Mouse (Mus musculus) CD4-positive, CD25-positive, alpha-beta regulatory T cell, adult 2 months (primary cell): ENCODE measurements at regions not wholly inside any gene's neighbourhood (a gene's known extent, or its start where the extent isn't known, plus 50 kb on each side); places are given as distances from the start of the nearest gene placed in this dataset.
A peak's percentile ranks its signal among the peaks of the same experiment; 100 is the strongest.

Source experiments
- DNase-seq: peaks from one replicate; pipeline ENCODE4 v3.0.0-alpha.2; 2012; ENCODE audit warnings: low read depth, low spot score

- DNase-seq: no peak
These were observed 60.6 kb upstream of the Tas2r134 start for GRCm38 (mm10) chr2:51566554-51567246.

- DNase-seq: no peak
These were observed 63.4 kb upstream of the Tas2r134 start for GRCm38 (mm10) chr2:51563881-51564280.

DNA sequence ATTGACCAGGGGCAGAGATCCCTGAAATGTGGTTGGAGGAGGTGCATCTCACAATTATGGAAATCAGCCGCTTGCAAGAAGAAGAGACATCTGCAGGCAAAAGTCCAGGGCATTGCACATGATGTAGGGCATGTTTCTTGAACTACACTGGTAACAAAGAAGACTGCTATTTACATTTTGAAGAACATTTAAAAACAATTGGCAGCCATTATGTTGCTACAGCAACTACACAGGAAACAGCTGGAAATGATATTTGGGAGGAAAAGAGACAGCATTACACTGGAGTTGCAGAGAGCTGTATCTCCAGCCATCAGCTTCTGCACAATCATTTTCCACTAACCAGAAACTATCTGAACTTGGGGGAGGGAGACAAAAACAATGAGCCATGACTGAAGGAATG, 64.1 kb upstream of the Tas2r134 start:
- DNase-seq: no peak

GRCm38 (mm10) chr2:51550863-51551262, 76.4 kb upstream of the Tas2r134 start:
- DNase-seq: no peak

DNA sequence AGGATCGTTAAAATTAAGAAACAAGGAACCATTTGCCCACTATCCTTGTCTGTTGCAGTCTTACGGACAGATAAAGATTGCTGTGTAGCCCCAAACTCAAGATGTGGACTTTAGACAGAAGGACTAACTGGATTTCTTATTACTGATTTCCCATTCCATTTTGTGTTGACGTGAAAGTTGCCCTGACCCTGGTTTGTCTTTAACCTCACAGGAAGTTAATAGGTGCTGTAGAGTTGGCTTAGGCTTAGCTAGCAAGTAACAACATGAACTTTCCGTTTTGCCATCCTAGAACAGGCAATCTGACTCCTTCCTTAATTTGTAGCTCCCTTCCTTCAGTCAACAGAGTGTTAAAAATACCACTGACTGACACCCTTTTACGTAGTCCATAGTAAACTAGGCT, 78.2 kb upstream of the Tas2r134 start:
- DNase-seq: no peak

DNA sequence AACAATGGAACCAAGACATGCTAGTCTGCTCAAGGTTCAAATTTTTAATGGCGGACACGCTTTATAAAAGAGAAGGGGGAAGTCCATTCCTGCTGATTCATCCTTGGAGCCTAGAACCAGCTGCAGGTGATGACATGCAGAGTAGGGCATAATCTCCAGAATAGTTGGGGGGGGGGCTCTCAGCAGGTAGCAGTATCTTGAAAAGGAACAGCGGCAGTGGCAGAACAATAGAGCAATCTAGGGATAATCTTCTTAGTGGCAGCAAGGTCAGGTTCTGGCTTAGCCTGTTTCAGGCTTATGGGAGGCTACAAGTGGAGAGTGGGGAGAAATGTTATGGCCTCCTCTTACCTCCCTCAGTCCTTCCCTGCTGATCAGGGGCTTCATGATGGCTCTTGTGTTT, 81.1 kb upstream of the Tas2r134 start:
- no peak for DNase-seq

DNA sequence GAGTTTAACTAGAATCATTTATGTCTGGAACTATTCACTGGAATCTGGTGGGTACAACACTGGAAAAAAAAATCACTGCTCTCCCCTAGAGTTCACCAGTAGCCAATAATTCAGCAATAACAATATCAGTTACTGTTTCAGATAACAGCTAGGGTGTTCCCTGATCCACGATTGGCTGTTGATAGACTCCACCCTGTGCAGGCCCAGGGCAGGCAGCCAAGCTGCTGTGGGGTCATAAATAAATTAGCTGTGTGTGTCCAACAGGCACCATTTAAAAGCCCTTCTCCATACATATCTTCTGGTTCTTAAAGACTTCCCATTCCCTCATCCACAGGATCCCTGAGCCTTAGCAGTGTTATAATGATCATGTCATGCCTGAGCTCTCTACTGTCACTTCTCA, 83.4 kb upstream of the Tas2r134 start:
- no peak for DNase-seq

GRCm38 (mm10) chr2:51542272-51542671, 85.0 kb upstream of the Tas2r134 start:
- peak; percentile 5 for DNase-seq

DNA sequence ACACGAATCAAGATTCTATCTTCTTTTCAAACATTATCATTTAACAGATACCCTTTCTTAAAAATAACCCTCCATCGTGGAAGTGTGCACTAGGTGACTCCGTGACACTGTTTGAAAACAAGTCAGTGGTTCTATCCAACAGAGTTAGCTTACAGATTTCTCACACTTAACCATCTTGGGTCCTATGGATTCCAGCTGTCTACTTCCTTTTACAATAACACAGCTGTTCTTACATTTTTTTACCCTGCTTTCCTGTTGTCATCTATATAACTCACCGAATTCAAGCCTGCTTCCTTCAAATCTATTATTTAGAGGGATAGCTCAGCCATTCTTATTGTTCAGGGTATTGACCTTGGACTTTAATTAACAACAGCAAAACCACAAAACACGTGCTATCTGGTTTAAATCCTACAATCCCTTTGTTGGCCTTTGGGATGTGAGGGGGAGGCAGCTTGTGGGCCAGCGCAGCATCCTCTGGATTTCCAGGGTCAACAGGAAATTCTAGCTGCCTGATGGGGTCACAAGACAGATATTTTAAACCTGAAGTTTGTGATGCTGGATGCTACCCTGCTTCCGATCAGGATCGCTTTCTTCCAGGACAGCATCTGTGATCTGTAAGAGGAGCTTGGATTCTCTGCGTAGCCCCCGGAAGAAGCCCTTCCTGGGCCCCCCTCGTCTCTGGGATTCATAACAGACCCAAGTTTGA, 94.4 kb upstream of the Tas2r134 start:
- no peak for DNase-seq

- DNase-seq: no peak
These were observed 96.0 kb upstream of the Tas2r134 start for GRCm38 (mm10) chr2:51531106-51531839.

DNA sequence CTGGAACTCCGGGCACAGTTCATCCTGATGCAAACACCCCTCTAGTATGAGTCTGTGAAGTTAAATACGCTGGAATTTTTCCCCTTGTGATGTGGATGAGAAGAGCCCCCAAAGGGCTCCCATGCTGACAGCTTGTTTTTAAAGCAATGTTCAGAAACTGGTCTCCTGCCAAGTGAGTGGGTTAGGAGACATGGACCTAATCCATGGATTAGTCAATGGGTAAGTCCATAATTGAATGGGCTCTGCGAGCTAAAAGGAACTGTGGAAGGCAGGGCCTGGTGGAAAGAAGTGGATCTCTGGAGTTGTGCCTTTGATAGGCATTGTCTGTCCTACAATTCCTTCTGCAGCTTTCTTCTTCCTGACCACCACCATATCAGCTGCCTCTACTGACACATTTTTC, 104.5 kb upstream of the Tas2r134 start:
- no peak for DNase-seq

GRCm38 (mm10) chr2:51509220-51510011, 117.9 kb upstream of the Tas2r134 start:
- no peak for DNase-seq

DNA sequence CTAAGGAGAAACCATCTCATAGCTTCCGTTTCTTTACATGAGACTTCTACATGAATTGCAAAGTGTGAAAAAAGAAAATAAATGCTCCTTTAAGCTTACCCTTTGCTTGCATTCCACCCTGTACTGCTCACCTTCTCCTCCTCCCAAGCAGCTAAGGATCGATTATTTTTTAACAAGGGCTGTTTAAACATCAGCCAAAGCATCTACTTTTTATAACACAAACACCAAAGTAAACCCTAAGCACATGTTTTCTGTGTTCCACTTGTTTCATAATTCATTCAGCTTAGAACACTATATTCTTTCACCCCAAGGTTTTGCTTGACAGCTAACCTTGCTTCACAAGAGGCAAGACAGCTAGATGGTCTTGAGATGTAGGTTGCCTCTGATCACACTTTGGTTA, 129.4 kb upstream of the Tas2r134 start:
- no peak for DNase-seq

GRCm38 (mm10) chr2:51473753-51474152, 153.6 kb upstream of the Tas2r134 start:
- no peak for DNase-seq

GRCm38 (mm10) chr2:51467027-51467694, 160.2 kb upstream of the Tas2r134 start:
- DNase-seq: no peak

DNA sequence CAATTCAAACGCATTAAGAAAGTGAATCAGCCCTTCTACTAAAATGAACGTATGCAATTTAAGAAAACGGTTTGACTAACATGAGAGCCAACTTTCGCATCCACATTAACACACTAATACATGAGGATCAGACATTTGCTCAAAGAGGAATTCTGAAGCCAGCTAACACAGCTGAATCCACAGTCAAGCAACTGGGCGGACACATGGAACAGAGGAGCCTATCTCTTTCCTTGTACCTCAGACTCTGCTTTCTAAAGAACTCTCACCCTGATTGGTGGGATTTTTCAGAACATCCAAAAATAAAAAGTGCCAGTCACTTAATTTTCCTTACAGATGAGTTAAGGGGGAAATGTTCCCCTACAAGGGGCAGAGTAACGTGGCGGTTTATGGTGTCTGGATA, 161.3 kb upstream of the Tas2r134 start:
- no peak for DNase-seq

DNA sequence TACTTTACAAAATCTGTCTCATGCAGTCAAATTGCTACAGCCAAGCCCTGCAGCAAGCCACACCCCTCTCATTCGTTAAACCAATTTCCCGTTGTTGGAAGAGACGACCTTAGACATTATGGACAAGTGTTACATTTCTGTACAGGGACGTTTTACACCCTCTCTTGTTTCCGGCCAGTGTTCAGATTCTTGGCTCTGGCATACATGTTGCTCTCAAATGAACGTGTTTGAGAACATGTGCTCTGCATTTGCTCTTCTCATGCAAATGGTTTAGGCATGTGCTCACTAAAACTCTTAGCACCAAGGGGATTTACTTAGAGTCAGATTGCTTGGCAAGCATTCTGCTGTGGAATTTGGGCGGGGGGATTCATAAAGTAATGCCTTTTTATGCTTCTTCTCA, 161.7 kb upstream of the Tas2r134 start:
- no peak for DNase-seq

- DNase-seq: no peak
These were observed 163.0 kb upstream of the Tas2r134 start for GRCm38 (mm10) chr2:51464356-51464755.

DNA sequence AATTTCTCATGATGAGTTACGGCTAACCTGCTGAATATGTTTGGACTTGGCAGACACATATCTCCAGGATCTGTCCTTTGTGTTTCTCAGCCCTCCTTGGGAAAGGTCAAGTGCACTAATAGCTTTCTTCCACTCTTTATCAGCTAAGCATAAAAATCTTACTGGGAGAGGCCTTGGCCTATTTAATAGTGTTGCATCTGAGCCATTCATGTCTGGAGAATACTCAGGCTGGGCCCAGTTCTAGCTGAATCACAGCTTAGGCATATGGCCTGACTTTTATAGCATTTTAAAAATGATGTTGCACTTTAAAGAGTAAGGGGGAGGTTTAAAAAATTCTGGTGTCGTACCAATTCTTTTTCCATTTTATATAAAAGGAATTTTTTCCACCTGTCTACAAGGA, 166.4 kb upstream of the Tas2r134 start:
- no peak for DNase-seq

GRCm38 (mm10) chr2:51459486-51459885, 167.8 kb upstream of the Tas2r134 start:
- no peak for DNase-seq

DNA sequence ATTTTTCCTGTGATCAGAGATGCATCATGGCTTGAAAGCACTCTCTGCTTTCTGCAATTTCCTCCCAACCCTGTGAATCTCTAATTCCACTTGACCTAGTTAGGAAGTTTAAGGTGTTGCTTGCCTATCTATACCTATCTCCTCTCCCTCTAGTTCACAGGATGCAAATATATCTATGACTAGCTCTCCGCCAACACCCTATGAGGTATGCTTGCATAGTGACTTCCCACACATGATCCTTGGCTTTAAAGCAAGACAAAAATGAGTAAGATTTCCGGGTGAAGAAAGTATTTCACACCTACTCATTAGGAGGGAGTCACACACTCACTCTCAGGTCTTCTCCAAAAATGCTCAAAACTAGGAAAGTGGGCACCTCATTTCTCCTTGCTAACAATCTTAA, 169.6 kb upstream of the Tas2r134 start:
- DNase-seq: no peak
